Mouse (Mus musculus): Measurements from ENCODE around the gene Gm45337. TPM values are rescaled to one million over a fixed set of nuclear protein-coding genes. Genes with fewer than 3 reads are reported as not detected.
"Not testable (repeated sequence)": the region's sequence is repeated elsewhere in the genome, so short reads cannot be mapped to it uniquely, and the experiment has no call there.

Gene Gm45337
- not detected in 2 replicates for polyA plus RNA-seq (2015; fragmentation: Nextera tagmentation; extraction: Ambion mirVana)

GRCm38 (mm10) chr7:142144507-142144906 lies at the start of gene Gm45337:
Gene Gm45337 (minus strand): TSS chr7:142144607.
- Histone ChIP-seq H3K27me3 (peaks cover 10% of the 10 kb centered on the region), H3K27ac (no peak within 1 kb of the TSS), H3K36me3 (no peaks in the 10 kb centered on the region), H3K4me2 (no peak within 1 kb of the TSS), H3K9me3 (replicated peaks) (no peaks in the 10 kb centered on the region), H3K4me1 (no peaks in the 10 kb centered on the region), H3K4me3 (replicated peaks) (no peak within 1 kb of the TSS), H3K9ac (no peak within 1 kb of the TSS)
- no peak for ATAC-seq (replicated peaks; ENCODE audit: low FRiP score)
- WGBS: 86% methylated on average over 1 of the region's 1 CpGs

- Histone ChIP-seq H3K9ac (no peak within 1 kb of the TSS), H3K27ac (no peak within 1 kb of the TSS), H3K4me2 (no peak within 1 kb of the TSS), H3K27me3 (0 out of 2 replicates have a peak, but pooled peaks cover 3% of the 10 kb centered on the region), H3K4me3 (replicated peaks) (no peak within 1 kb of the TSS), H3K9me3 (replicated peaks) (no peaks in the 10 kb centered on the region), H3K36me3 (no peaks in the 10 kb centered on the region), H3K4me1 (no peaks in the 10 kb centered on the region)
- 44% methylated on average over 2 of the region's 2 CpGs for WGBS
- no peak for ATAC-seq (replicated peaks; ENCODE audit: low FRiP score)
These were observed 45.9 kb upstream of the Gm45337 start, which contains the start of gene Gm10153 for GRCm38 (mm10) chr7:142190289-142190688. Gene Gm10153 (minus strand): TSS chr7:142190389.

- Histone ChIP-seq H3K9me3 (replicated peaks) (no peaks in the 10 kb centered on the region), H3K4me1 (no peaks in the 10 kb centered on the region), H3K4me2 (no peak overlapping the region), H3K9ac (no peak overlapping the region), H3K27me3 (0 out of 2 replicates have a peak, but pooled peaks cover 3% of the 10 kb centered on the region), H3K4me3 (replicated peaks) (no peak overlapping the region), H3K27ac (no peak overlapping the region), H3K36me3 (no peaks in the 10 kb centered on the region)
- WGBS: 67% methylated on average over 2 of the region's 2 CpGs
- ATAC-seq (replicated peaks; ENCODE audit: low FRiP score): no peak
These were observed 43.7 kb upstream of the Gm45337 start for GRCm38 (mm10) chr7:142188156-142188555.

GRCm38 (mm10) chr7:142181021-142181420 lies 36.6 kb upstream of the Gm45337 start:
- ATAC-seq (replicated peaks; ENCODE audit: low FRiP score): no peak
- H3K9me3 ChIP-seq (replicated peaks): no peaks in the 10 kb centered on the region
- H3K4me2 ChIP-seq: no peak overlapping the region
- no peak overlapping the region for H3K27ac ChIP-seq
- H3K9ac ChIP-seq: no peak overlapping the region
- H3K4me1 ChIP-seq: no peaks in the 10 kb centered on the region
- H3K4me3 ChIP-seq (replicated peaks): no peak overlapping the region
- no peaks in the 10 kb centered on the region for H3K36me3 ChIP-seq
- no peaks in the 10 kb centered on the region for H3K27me3 ChIP-seq
- 61% methylated on average over 1 of the region's 1 CpGs for WGBS

GRCm38 (mm10) chr7:142178685-142179084 lies 34.3 kb upstream of the Gm45337 start:
- no peak for ATAC-seq (replicated peaks; ENCODE audit: low FRiP score)

GRCm38 (mm10) chr7:142175905-142176304 lies 31.5 kb upstream of the Gm45337 start, which contains the start of gene Krtap5-2:
Gene Krtap5-2 (minus strand): TSS chr7:142176005.
- ATAC-seq (replicated peaks; ENCODE audit: low FRiP score); H3K9ac ChIP-seq; H3K27me3 ChIP-seq; H3K4me2 ChIP-seq; H3K4me3 ChIP-seq (replicated peaks); H3K4me1 ChIP-seq; H3K36me3 ChIP-seq; H3K9me3 ChIP-seq (replicated peaks); H3K27ac ChIP-seq: not testable (repeated sequence)

More at GRCm38 (mm10) chr7:142178685-142179084, 34.3 kb upstream of the Gm45337 start:
- no peaks in the 10 kb centered on the region for H3K36me3 ChIP-seq
- H3K4me2 ChIP-seq: no peak overlapping the region
- H3K4me1 ChIP-seq: no peaks in the 10 kb centered on the region
- 83% methylated on average over 1 of the region's 1 CpGs for WGBS
- no peak overlapping the region for H3K27ac ChIP-seq
- no peaks in the 10 kb centered on the region for H3K27me3 ChIP-seq
- H3K9ac ChIP-seq: no peak overlapping the region
- H3K4me3 ChIP-seq (replicated peaks): no peak overlapping the region
- no peaks in the 10 kb centered on the region for H3K9me3 ChIP-seq (replicated peaks)

GRCm38 (mm10) chr7:142169836-142170235 lies 25.4 kb upstream of the Gm45337 start:
- no peaks in the 10 kb centered on the region for H3K27me3 ChIP-seq
- H3K9ac ChIP-seq: no peak overlapping the region
- H3K36me3 ChIP-seq: no peaks in the 10 kb centered on the region
- H3K4me1 ChIP-seq: no peaks in the 10 kb centered on the region
- H3K4me3 ChIP-seq (replicated peaks): no peak overlapping the region
- WGBS: 52% methylated on average over 3 of the region's 3 CpGs
- no peaks in the 10 kb centered on the region for H3K9me3 ChIP-seq (replicated peaks)
- no peak for ATAC-seq (replicated peaks; ENCODE audit: low FRiP score)
- H3K27ac ChIP-seq: no peak overlapping the region
- H3K4me2 ChIP-seq: no peak overlapping the region

- H3K4me2 ChIP-seq; H3K4me3 ChIP-seq (replicated peaks); H3K36me3 ChIP-seq; H3K27me3 ChIP-seq; H3K4me1 ChIP-seq; H3K9ac ChIP-seq; ATAC-seq (replicated peaks; ENCODE audit: low FRiP score); H3K9me3 ChIP-seq (replicated peaks); H3K27ac ChIP-seq: not testable (repeated sequence)
These were observed 21.2 kb upstream of the Gm45337 start, which contains the start of gene Gm4553 for GRCm38 (mm10) chr7:142165639-142166038. Gene Gm4553 (minus strand): TSS chr7:142165739.

- no peaks in the 10 kb centered on the region for H3K27me3 ChIP-seq
- no peak for ATAC-seq (replicated peaks; ENCODE audit: low FRiP score)
- WGBS: 93% methylated on average over 3 of the region's 3 CpGs
- no peaks in the 10 kb centered on the region for H3K4me1 ChIP-seq
- H3K36me3 ChIP-seq: no peaks in the 10 kb centered on the region
- H3K9me3 ChIP-seq (replicated peaks): no peaks in the 10 kb centered on the region
- H3K9ac ChIP-seq: no peak overlapping the region
- no peak overlapping the region for H3K4me2 ChIP-seq
- no peak overlapping the region for H3K27ac ChIP-seq
- no peak overlapping the region for H3K4me3 ChIP-seq (replicated peaks)
These were observed 15.0 kb upstream of the Gm45337 start for GRCm38 (mm10) chr7:142159366-142159765.

GRCm38 (mm10) chr7:142157013-142157412 lies 12.6 kb upstream of the Gm45337 start, which contains the start of gene Gm29735:
Gene Gm29735 (minus strand): TSS chr7:142157113.
- not testable (repeated sequence) for H3K36me3 ChIP-seq; H3K4me1 ChIP-seq; H3K9ac ChIP-seq; H3K27ac ChIP-seq; ATAC-seq (replicated peaks; ENCODE audit: low FRiP score); H3K4me2 ChIP-seq; H3K9me3 ChIP-seq (replicated peaks); H3K27me3 ChIP-seq; H3K4me3 ChIP-seq (replicated peaks)
- WGBS: 32% methylated on average over 2 of the region's 2 CpGs

GRCm38 (mm10) chr7:142155308-142155707 lies 10.9 kb upstream of the Gm45337 start:
- H3K36me3 ChIP-seq: no peaks in the 10 kb centered on the region
- H3K27ac ChIP-seq: no peak overlapping the region
- no peaks in the 10 kb centered on the region for H3K9me3 ChIP-seq (replicated peaks)
- no peaks in the 10 kb centered on the region for H3K27me3 ChIP-seq
- no peaks in the 10 kb centered on the region for H3K4me1 ChIP-seq
- WGBS: 73% methylated on average over 1 of the region's 1 CpGs
- no peak overlapping the region for H3K9ac ChIP-seq
- ATAC-seq (replicated peaks; ENCODE audit: low FRiP score): no peak
- H3K4me3 ChIP-seq (replicated peaks): no peak overlapping the region
- no peak overlapping the region for H3K4me2 ChIP-seq

GRCm38 (mm10) chr7:142152191-142152590 lies 7.8 kb upstream of the Gm45337 start:
- no peak overlapping the region for H3K4me2 ChIP-seq
- H3K9ac ChIP-seq: no peak overlapping the region
- H3K27me3 ChIP-seq: no peaks in the 10 kb centered on the region
- H3K4me3 ChIP-seq (replicated peaks): no peak overlapping the region
- no peaks in the 10 kb centered on the region for H3K9me3 ChIP-seq (replicated peaks)
- H3K4me1 ChIP-seq: no peaks in the 10 kb centered on the region
- ATAC-seq (replicated peaks; ENCODE audit: low FRiP score): no peak
- 80% methylated on average over 4 of the region's 4 CpGs for WGBS
- H3K27ac ChIP-seq: no peak overlapping the region
- no peaks in the 10 kb centered on the region for H3K36me3 ChIP-seq

GRCm38 (mm10) chr7:142148633-142149032 lies 4.2 kb upstream of the Gm45337 start:
- Histone ChIP-seq H3K27ac (no peak overlapping the region), H3K4me3 (replicated peaks) (no peak overlapping the region), H3K27me3 (peaks cover 10% of the 10 kb centered on the region), H3K4me2 (no peak overlapping the region), H3K36me3 (no peaks in the 10 kb centered on the region), H3K9ac (no peak overlapping the region), H3K9me3 (replicated peaks) (no peaks in the 10 kb centered on the region), H3K4me1 (no peaks in the 10 kb centered on the region)
- ATAC-seq (replicated peaks; ENCODE audit: low FRiP score): no peak
